Mouse (Mus musculus) forebrain, embryonic 14.5 days (tissue): ENCODE measurements at regions not wholly inside any gene's neighbourhood (a gene's known extent, or its start where the extent isn't known, plus 50 kb on each side); places are given as distances from the start of the nearest gene placed in this dataset.

Source experiments
- ATAC-seq: fragments of 200-750 bp; cut with Nextera tagmentation; 2 replicates; pipeline ENCODE4 v1.8.0; 2017; ENCODE audit warnings: mild to moderate bottlenecking, moderate library complexity
- DNase-seq: peaks from one replicate; pipeline ENCODE4 v3.0.0-alpha.2; 2015; ENCODE audit warnings: low spot score
- H3K27ac ChIP-seq: fragments of 300-500 bp; sonication (generic); 2 replicates; pipeline ENCODE4 v1.5.1; 2014; ENCODE audit warnings: low read depth, mild to moderate bottlenecking, control low read depth, low read length, moderate library complexity
- H3K27me3 ChIP-seq: fragments of 300-500 bp; sonication (generic); replicated peaks from 2 replicates; pipeline ENCODE4 v1.6.1; 2014; ENCODE audit warnings: low read length, control low read depth, mixed read lengths; ENCODE audit not compliant: control insufficient read depth, insufficient read depth
- H3K36me3 ChIP-seq: fragments of 300-500 bp; sonication (generic); 2 replicates; pipeline ENCODE4 v1.6.1; 2014; ENCODE audit warnings: low read length, control low read depth; ENCODE audit not compliant: control insufficient read depth, insufficient read depth
- H3K4me1 ChIP-seq: fragments of 300-500 bp; sonication (generic); 2 replicates; pipeline ENCODE4 v1.6.1; 2014; ENCODE audit warnings: antibody characterized with exemption, low read length, control low read depth; ENCODE audit not compliant: control insufficient read depth, insufficient read depth
- H3K4me2 ChIP-seq: fragments of 300-500 bp; sonication (generic); 2 replicates; pipeline ENCODE4 v1.6.1; 2014; ENCODE audit warnings: mild to moderate bottlenecking, control low read depth, low read length
- H3K4me3 ChIP-seq: fragments of 300-500 bp; sonication (generic); 2 replicates; pipeline ENCODE4 v1.5.1; 2014; ENCODE audit warnings: low read depth, low read length, control low read depth
- H3K9ac ChIP-seq: fragments of 300-500 bp; sonication (generic); 2 replicates; pipeline ENCODE4 v1.6.1; 2014; ENCODE audit warnings: mild to moderate bottlenecking, low read length, control low read depth, moderate library complexity
- H3K9me3 ChIP-seq: fragments of 300-500 bp; sonication (generic); replicated peaks from 2 replicates; pipeline ENCODE4 v1.6.1; 2016; ENCODE audit warnings: low read length, control low read depth, mixed read lengths; ENCODE audit not compliant: control insufficient read depth
- WGBS: fragments of 180-500 bp; shearing (Covaris S2); extraction: QIAGEN DNeasy Blood & Tissue Kit; methylation state at CpG from one replicate; pipeline ENCODE4 v1.1.7; 2014; 5-methylcytosine and 5-hydroxymethylcytosine counted together

GRCm38 (mm10) chr4:31655364-31656106 is 308.4 kb upstream of the Map3k7 start:
- DNase-seq (no peak), ATAC-seq (no peak)
- Histone ChIP-seq H3K36me3 (no peaks in the 10 kb centered on the region), H3K4me2 (no peak overlapping the region), H3K9ac (no peak overlapping the region), H3K27ac (no peak overlapping the region), H3K4me3 (no peak overlapping the region), H3K4me1 (no peaks in the 10 kb centered on the region), H3K9me3 (no peaks in the 10 kb centered on the region), H3K27me3 (no peaks in the 10 kb centered on the region)
- 75% methylated on average over 11 of the region's 11 CpGs for WGBS

- Histone ChIP-seq H3K9ac (no peak overlapping the region), H3K36me3 (no peaks in the 10 kb centered on the region), H3K4me2 (no peak overlapping the region), H3K4me1 (no peaks in the 10 kb centered on the region), H3K27me3 (no peaks in the 10 kb centered on the region), H3K4me3 (no peak overlapping the region), H3K9me3 (no peaks in the 10 kb centered on the region), H3K27ac (no peak overlapping the region)
- 95% methylated on average over 7 of the region's 8 CpGs for WGBS
- DNase-seq (no peak), ATAC-seq (no peak)
Observed at GRCm38 (mm10) chr4:31656111-31656510, 307.8 kb upstream of the Map3k7 start.

- Histone ChIP-seq H3K9ac (no peak overlapping the region), H3K4me3 (no peak overlapping the region), H3K27me3 (no peaks in the 10 kb centered on the region), H3K4me2 (no peak overlapping the region), H3K9me3 (no peaks in the 10 kb centered on the region), H3K36me3 (no peaks in the 10 kb centered on the region), H3K4me1 (no peaks in the 10 kb centered on the region), H3K27ac (no peak overlapping the region)
- WGBS = 55% methylated on average over 5 of the region's 5 CpGs
- DNase-seq (no peak), ATAC-seq (no peak)
Observed at GRCm38 (mm10) chr4:31658820-31659219, 305.1 kb upstream of the Map3k7 start.

GRCm38 (mm10) chr4:31660896-31661295 is 303.0 kb upstream of the Map3k7 start:
- Histone ChIP-seq H3K4me2 (no peak overlapping the region), H3K9me3 (no peaks in the 10 kb centered on the region), H3K4me3 (no peak overlapping the region), H3K27me3 (no peaks in the 10 kb centered on the region), H3K9ac (no peak overlapping the region), H3K4me1 (no peaks in the 10 kb centered on the region), H3K36me3 (no peaks in the 10 kb centered on the region), H3K27ac (no peak overlapping the region)
- no peak for ATAC-seq
- WGBS = 26% methylated on average over 4 of the region's 4 CpGs
- DNase-seq = no peak

- peak; percentile 78 for DNase-seq
- H3K27me3 ChIP-seq = no peaks in the 10 kb centered on the region
- no peak overlapping the region for H3K9ac ChIP-seq
- 33% methylated on average over 6 of the region's 6 CpGs for WGBS
- no peaks in the 10 kb centered on the region for H3K9me3 ChIP-seq
- peaks cover 5% of the 10 kb centered on the region; the same call in 1 of the 2 replicates for H3K4me1 ChIP-seq
- H3K27ac ChIP-seq = peak overlapping the region; percentile 70
- peak; percentile 92 for ATAC-seq
- no peak overlapping the region for H3K4me2 ChIP-seq
- H3K4me3 ChIP-seq = no peak overlapping the region
- no peaks in the 10 kb centered on the region for H3K36me3 ChIP-seq
Observed at GRCm38 (mm10) chr4:31671530-31672170, 292.2 kb upstream of the Map3k7 start.

- Histone ChIP-seq H3K9ac (no peak overlapping the region), H3K9me3 (no peaks in the 10 kb centered on the region), H3K4me3 (no peak overlapping the region), H3K36me3 (no peaks in the 10 kb centered on the region), H3K4me1 (peaks cover 5% of the 10 kb centered on the region; the same call in 1 of the 2 replicates), H3K4me2 (no peak overlapping the region), H3K27me3 (no peaks in the 10 kb centered on the region), H3K27ac (no peak overlapping the region)
- WGBS = 30% methylated on average over 9 of the region's 9 CpGs
- DNase-seq = no peak
- ATAC-seq = peak; percentile 54
Observed at GRCm38 (mm10) chr4:31672171-31672841, 291.6 kb upstream of the Map3k7 start.

GRCm38 (mm10) chr4:31672842-31673171 is 291.1 kb upstream of the Map3k7 start:
- H3K36me3 ChIP-seq = no peaks in the 10 kb centered on the region
- no peak overlapping the region for H3K27ac ChIP-seq
- H3K27me3 ChIP-seq = no peaks in the 10 kb centered on the region
- no peak for ATAC-seq
- H3K4me2 ChIP-seq = no peak overlapping the region
- no peaks in the 10 kb centered on the region for H3K9me3 ChIP-seq
- no peak overlapping the region for H3K4me3 ChIP-seq
- WGBS = 77% methylated on average over 2 of the region's 2 CpGs
- no peak overlapping the region for H3K9ac ChIP-seq
- H3K4me1 ChIP-seq = peaks cover 5% of the 10 kb centered on the region; the same call in 1 of the 2 replicates
- no peak for DNase-seq

GRCm38 (mm10) chr4:31679007-31679590 is 284.8 kb upstream of the Map3k7 start:
- H3K36me3 ChIP-seq = no peaks in the 10 kb centered on the region
- DNase-seq = peak; percentile 42
- peak; percentile 72 for ATAC-seq
- 0 out of 2 replicates have a peak, but pooled peaks cover 4% of the 10 kb centered on the region for H3K4me1 ChIP-seq
- no peaks in the 10 kb centered on the region for H3K27me3 ChIP-seq
- no peak overlapping the region for H3K4me3 ChIP-seq
- no peak overlapping the region for H3K4me2 ChIP-seq
- no peak overlapping the region for H3K27ac ChIP-seq
- H3K9ac ChIP-seq = no peak overlapping the region
- WGBS = 28% methylated on average over 13 of the region's 13 CpGs
- H3K9me3 ChIP-seq = no peaks in the 10 kb centered on the region
